Mouse (Mus musculus) heart, embryonic 14.5 days (tissue): Measurements from ENCODE around the gene C1qtnf5. TPM values are rescaled to one million over a fixed set of nuclear protein-coding genes. Genes with fewer than 3 reads are reported as not detected.
"Not testable (repeated sequence)": the region's sequence is repeated elsewhere in the genome, so short reads cannot be mapped to it uniquely, and the experiment has no call there.

Experiments
- ATAC-seq: fragments of 200-750 bp; cut with Nextera tagmentation; 2 replicates; pipeline ENCODE4 v1.8.0; 2017; ENCODE audit warnings: low read depth, moderate TSS enrichment; ENCODE audit not compliant: insufficient number of reproducible peaks, insufficient read depth, low FRiP score
- H3K27ac ChIP-seq, 2 experiments: fragments of 200-500 bp in 1 of 2; fragments of 300-500 bp in 1 of 2; sonication (generic) in 1 of 2; replicated peaks in 1 of 2; 2 replicates each; pipeline ENCODE4 v1.5.1; 2012 to 2014; ENCODE audit warnings: low read depth in 2 of 2, low read length in 2 of 2, control low read depth in 1 of 2, mild to moderate bottlenecking in 1 of 2, mixed read lengths in 1 of 2; ENCODE audit not compliant: control insufficient read depth in 1 of 2, insufficient read depth in 1 of 2
- H3K27me3 ChIP-seq: fragments of 300-500 bp; sonication (generic); 2 replicates; pipeline ENCODE4 v1.6.1; 2014; ENCODE audit warnings: mild to moderate bottlenecking, low read length, control low read depth; ENCODE audit not compliant: control insufficient read depth, insufficient read depth
- H3K36me3 ChIP-seq: fragments of 300-500 bp; sonication (generic); 2 replicates; pipeline ENCODE4 v1.6.1; 2014; ENCODE audit warnings: mild to moderate bottlenecking, control low read depth, low read length, mixed read lengths; ENCODE audit not compliant: control insufficient read depth, insufficient read depth
- H3K4me1 ChIP-seq, 2 experiments: fragments of 200-500 bp in 1 of 2; fragments of 300-500 bp in 1 of 2; sonication (generic) in 1 of 2; 2 replicates each; pipeline ENCODE4 v1.6.1; 2012 to 2014; ENCODE audit warnings: low read length in 2 of 2, control low read depth in 1 of 2, mixed read lengths in 1 of 2; ENCODE audit not compliant: control insufficient read depth in 2 of 2, insufficient read depth in 2 of 2
- H3K4me2 ChIP-seq: fragments of 300-500 bp; sonication (generic); 2 replicates; pipeline ENCODE4 v1.6.1; 2014; ENCODE audit warnings: mild to moderate bottlenecking, low read length
- H3K4me3 ChIP-seq, 2 experiments: fragments of 200-500 bp in 1 of 2; fragments of 300-500 bp in 1 of 2; sonication (generic) in 1 of 2; 2 replicates each; pipeline ENCODE4 v1.5.1; 2012 to 2014; ENCODE audit warnings: low read length in 2 of 2, mild to moderate bottlenecking in 2 of 2, control low read depth in 1 of 2, low read depth in 1 of 2, moderate library complexity in 1 of 2; ENCODE audit not compliant: control insufficient read depth in 1 of 2, insufficient read depth in 1 of 2
- H3K9ac ChIP-seq: fragments of 300-500 bp; sonication (generic); 2 replicates; pipeline ENCODE4 v1.6.1; 2014; ENCODE audit warnings: mild to moderate bottlenecking, low read length
- H3K9me3 ChIP-seq: fragments of 300-500 bp; sonication (generic); 2 replicates; pipeline ENCODE4 v1.6.1; 2016; ENCODE audit warnings: low read length, control low read depth; ENCODE audit not compliant: control insufficient read depth
- WGBS: fragments of 180-500 bp; shearing (Covaris S2); extraction: QIAGEN DNeasy Blood & Tissue Kit; methylation state at CpG from one replicate; pipeline ENCODE4 v1.1.7; 2014; 5-methylcytosine and 5-hydroxymethylcytosine counted together
- polyA plus RNA-seq: library from polyadenylated mRNA; unstranded; fragments of >200 nt; fragmentation: Nextera tagmentation; extraction: Ambion mirVana; gene quantifications from 2 replicates; pipeline ENCODE4 v1.2.1, GENCODE M21; 2014

The C1qtnf5 gene
- polyA plus RNA-seq, 1 experiment from 2014 or later: 2.7 TPM

DNA sequence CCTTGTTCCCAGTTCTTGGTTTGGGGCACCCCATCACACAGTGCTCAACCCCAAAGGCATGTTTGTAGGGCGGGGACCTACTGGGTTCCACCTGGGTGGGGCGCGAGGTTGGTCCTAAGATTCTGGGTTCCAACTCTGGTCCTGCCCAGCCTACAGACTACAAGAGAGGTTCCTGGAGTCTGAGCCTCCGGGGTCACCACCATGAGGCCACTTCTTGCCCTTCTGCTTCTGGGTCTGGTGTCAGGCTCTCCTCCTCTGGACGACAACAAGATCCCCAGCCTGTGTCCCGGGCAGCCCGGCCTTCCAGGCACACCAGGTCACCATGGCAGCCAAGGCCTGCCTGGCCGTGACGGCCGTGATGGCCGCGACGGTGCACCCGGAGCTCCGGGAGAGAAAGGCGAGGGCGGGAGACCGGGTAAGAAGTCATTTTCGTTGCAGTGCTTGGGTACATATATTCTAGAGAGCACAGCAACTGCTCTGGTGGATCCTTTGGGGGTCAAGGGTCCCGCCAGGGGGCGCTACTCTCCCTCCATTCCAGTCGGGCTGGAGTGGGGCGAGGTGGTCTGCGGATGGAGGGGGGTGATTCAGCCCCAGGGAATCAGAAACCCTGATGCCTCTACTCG lies 623 bp downstream of the C1qtnf5 start:
- H3K27ac ChIP-seq: peak overlapping the region; percentile 20 to 41; a peak in 3 of 4 replicates
- H3K9me3 ChIP-seq: no peaks in the 10 kb centered on the region
- H3K4me3 ChIP-seq: no peak overlapping the region; a peak in 1 of 4 replicates
- no peak for ATAC-seq
- H3K36me3 ChIP-seq: peaks cover 34% of the 10 kb centered on the region
- WGBS: 34% methylated on average over 25 of the region's 25 CpGs
- H3K4me1 ChIP-seq: peaks cover 21 to 45% of the 10 kb centered on the region in 2 experiments
- no peaks in the 10 kb centered on the region for H3K27me3 ChIP-seq
- peak overlapping the region; percentile 47 for H3K4me2 ChIP-seq
- H3K9ac ChIP-seq: peak overlapping the region; percentile 59; the same call in 1 of the 2 replicates

- Histone ChIP-seq H3K4me1 (peaks cover 21 to 45% of the 10 kb centered on the region in 2 experiments), H3K9me3 (no peaks in the 10 kb centered on the region), H3K9ac (peak overlapping the region; percentile 46), H3K4me3 (no peak overlapping the region; a peak in 1 of 4 replicates), H3K27me3 (no peaks in the 10 kb centered on the region), H3K27ac (no peak overlapping the region), H3K36me3 (peaks cover 34% of the 10 kb centered on the region), H3K4me2 (peak overlapping the region; percentile 57)
- 79% methylated on average over 31 of the region's 31 CpGs for WGBS
- no peak for ATAC-seq
Observed at GRCm38 (mm10) chr9:44108269-44109055, 1.4 kb downstream of the C1qtnf5 start.

- H3K4me3 ChIP-seq: peak overlapping the region in 1 of 2 experiments; percentile 15; a peak in 2 of 4 replicates
- H3K9me3 ChIP-seq: no peaks in the 10 kb centered on the region
- 0 out of 4 replicates have a peak overlapping the region, but pooled peaks of 1 of the 2 experiments have one; percentile 19 for H3K27ac ChIP-seq
- no peak for ATAC-seq
- H3K9ac ChIP-seq: peak overlapping the region; percentile 51
- 27% methylated on average over 9 of the region's 9 CpGs for WGBS
- H3K4me1 ChIP-seq: peaks cover 21 to 45% of the 10 kb centered on the region in 2 experiments
- H3K27me3 ChIP-seq: no peaks in the 10 kb centered on the region
- H3K36me3 ChIP-seq: peaks cover 33% of the 10 kb centered on the region
- H3K4me2 ChIP-seq: peak overlapping the region; percentile 57
Observed at GRCm38 (mm10) chr9:44109360-44110095, 2.5 kb downstream of the C1qtnf5 start.

DNA sequence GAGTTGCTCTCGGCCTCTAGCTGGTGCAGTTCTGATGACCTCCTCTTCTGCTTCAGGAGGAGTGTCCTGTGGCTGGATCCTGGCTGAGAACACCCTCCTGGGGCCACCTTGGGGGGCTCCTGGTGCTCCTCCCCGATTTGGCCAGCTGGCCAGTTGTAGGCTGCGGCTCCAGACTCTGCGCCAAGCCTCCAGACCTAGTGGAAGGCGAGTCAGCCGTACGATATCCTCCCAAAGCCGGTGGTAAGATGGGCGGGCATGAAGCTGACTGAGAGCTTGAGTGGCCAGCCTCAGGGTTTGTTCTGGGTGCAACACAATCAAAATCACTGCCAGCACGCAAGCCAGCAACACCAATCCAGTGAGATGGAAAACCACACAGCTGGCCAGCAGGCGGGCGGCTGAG lies 4.9 kb downstream of the C1qtnf5 start:
- not testable (repeated sequence) for H3K9ac ChIP-seq, H3K27me3 ChIP-seq, H3K27ac ChIP-seq, H3K9me3 ChIP-seq, ATAC-seq
- Histone ChIP-seq H3K4me2 (peak overlapping the region; percentile 59), H3K36me3 (peaks cover 18% of the 10 kb centered on the region), H3K4me3 (peak overlapping the region; percentile 17 to 86; a peak in 3 of 4 replicates), H3K4me1 (peaks cover 20 to 38% of the 10 kb centered on the region in 2 experiments)
- WGBS: 68% methylated on average over 9 of the region's 12 CpGs

GRCm38 (mm10) chr9:44113105-44113789 lies 6.2 kb downstream of the C1qtnf5 start, which contains the start of the genes Gm49380 and Rnf26:
TSS of gene Gm49380 (minus strand) at chr9:44113500.
TSS of gene Rnf26 (minus strand) at chr9:44113517.
- Histone ChIP-seq H3K36me3 (peaks cover 14% of the 10 kb centered on the region), H3K4me3 (peak within 1 kb of the TSS; percentile 59 to 86), H3K27ac (peak within 1 kb of the TSS; percentile 34 to 75; a peak in 3 of 4 replicates), H3K4me1 (peaks cover 11 to 25% of the 10 kb centered on the region in 2 experiments; a peak in 3 of 4 replicates), H3K9me3 (no peaks in the 10 kb centered on the region), H3K9ac (peak within 1 kb of the TSS; percentile 91), H3K4me2 (peak within 1 kb of the TSS; percentile 59), H3K27me3 (no peaks in the 10 kb centered on the region)
- ATAC-seq: peak; percentile 94
- under 1% methylated on average over 46 of the region's 51 CpGs for WGBS

DNA sequence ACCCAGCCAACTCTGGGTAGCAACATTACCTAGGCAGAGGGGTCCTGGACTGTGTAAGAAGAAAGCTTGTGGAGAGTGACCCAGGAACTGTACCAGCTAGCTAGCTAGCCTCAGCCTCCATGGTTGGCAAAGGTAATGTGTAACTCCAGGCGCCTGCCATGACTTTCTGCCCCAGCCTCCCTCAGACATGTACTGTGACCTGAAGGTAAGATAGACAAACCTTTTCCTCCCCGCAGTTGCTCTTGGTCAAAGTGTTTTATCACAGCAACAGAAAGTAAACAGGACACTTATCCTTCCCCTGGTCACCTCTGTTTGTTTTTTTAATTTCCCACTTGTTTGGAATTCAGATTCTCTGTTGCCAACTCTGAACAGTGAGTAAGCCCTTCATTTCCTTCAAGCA lies 7.4 kb downstream of the C1qtnf5 start:
- ATAC-seq: no peak
- no peak overlapping the region for H3K27ac ChIP-seq
- H3K36me3 ChIP-seq: peaks cover 5% of the 10 kb centered on the region
- no peak overlapping the region for H3K4me2 ChIP-seq
- peaks cover 6 to 13% of the 10 kb centered on the region in 2 experiments; a peak in 3 of 4 replicates for H3K4me1 ChIP-seq
- H3K9me3 ChIP-seq: no peaks in the 10 kb centered on the region
- H3K4me3 ChIP-seq: no peak overlapping the region
- H3K9ac ChIP-seq: no peak overlapping the region
- no peaks in the 10 kb centered on the region for H3K27me3 ChIP-seq
- WGBS: 79% methylated on average over 2 of the region's 2 CpGs

DNA sequence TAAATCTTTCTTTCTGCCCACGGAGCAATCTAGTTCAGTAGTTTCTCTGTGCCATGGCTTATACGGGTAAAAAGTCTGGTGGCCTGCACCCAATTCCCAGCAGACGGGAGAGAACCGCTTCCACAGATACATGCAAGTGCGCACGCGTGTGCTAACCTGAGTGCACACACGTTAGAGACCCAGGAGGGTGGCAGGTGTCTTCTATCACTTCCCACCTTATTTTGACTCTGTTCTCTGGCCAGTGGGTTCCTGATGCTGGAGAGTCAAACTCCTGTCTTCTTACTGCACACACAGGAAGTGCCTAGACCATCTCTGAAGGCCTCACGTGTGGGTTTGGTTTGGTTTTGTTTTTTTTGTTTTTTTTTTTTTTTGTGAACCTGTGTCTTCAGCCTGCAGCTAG lies 8.6 kb downstream of the C1qtnf5 start:
- H3K27me3 ChIP-seq: no peaks in the 10 kb centered on the region
- WGBS: 88% methylated on average over 9 of the region's 9 CpGs
- no peak overlapping the region for H3K4me3 ChIP-seq
- H3K4me1 ChIP-seq: peaks cover 1 to 2% of the 10 kb centered on the region in 2 experiments; a peak in 3 of 4 replicates
- no peak for ATAC-seq
- no peak overlapping the region for H3K27ac ChIP-seq
- H3K9ac ChIP-seq: no peak overlapping the region
- H3K9me3 ChIP-seq: no peaks in the 10 kb centered on the region
- no peak overlapping the region for H3K4me2 ChIP-seq
- H3K36me3 ChIP-seq: no peaks in the 10 kb centered on the region
